Mouse (Mus musculus): ENCODE results near the gene Bcl2l12.

Gene Bcl2l12

DNA sequence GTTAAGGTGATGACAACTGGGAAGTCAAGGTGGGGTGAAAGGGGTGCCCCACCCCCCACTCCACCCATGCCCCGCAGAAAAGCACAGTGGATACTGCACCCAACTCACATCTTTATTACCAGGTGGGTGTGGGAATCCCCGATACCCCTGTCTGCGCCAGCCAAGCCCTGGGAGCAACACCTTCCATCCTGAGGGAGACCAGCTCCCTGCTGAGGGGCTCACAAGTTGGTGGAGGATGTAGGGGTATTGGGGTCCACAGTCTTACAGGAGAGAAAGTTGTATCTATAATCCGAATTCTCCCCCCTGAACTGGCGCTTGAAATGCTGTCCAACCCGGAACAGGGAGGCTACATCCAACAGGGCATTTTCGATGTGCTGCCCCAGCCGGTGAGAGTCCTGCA lies 39.2 kb downstream of the Bcl2l12 start:
- WGBS, result 84% methylated on average over 8 of the region's 8 CpGs

GRCm38 (mm10) chr7:44958208-44958607 lies 40.3 kb downstream of the Bcl2l12 start:
- WGBS, result 49% methylated on average over 7 of the region's 7 CpGs

DNA sequence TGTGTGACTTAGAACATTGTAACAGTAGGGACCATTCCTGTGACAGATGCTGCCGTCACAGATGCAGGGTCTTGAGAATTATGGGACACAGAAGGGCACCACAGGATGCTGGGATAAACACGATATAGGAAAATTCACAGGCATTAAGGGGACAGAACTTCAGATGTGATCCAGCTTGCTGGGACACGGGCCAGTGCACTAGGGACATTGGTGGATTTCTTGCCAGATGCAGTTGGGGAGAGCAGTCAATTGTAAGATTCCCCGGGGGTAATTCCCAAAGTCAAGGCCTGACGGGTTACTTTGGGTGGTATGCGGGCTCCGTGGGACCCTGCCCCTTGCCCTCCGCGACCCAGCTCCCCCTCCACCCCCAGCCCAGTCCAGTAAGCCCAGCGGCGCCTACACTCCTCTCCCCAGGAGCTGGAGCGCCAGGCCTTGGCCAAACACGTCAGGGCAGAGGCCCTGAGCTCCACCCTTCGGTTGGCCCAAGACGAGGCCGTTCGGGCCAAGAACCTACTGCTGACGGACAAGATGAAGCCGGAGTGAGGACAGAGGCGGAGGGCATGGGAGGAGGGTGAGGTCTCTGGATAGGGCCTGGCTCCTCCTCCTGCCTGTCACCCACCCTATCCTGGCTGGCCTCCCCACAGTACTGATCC lies 41.2 kb downstream of the Bcl2l12 start:
- WGBS, result 77% methylated on average over 20 of the region's 20 CpGs

DNA sequence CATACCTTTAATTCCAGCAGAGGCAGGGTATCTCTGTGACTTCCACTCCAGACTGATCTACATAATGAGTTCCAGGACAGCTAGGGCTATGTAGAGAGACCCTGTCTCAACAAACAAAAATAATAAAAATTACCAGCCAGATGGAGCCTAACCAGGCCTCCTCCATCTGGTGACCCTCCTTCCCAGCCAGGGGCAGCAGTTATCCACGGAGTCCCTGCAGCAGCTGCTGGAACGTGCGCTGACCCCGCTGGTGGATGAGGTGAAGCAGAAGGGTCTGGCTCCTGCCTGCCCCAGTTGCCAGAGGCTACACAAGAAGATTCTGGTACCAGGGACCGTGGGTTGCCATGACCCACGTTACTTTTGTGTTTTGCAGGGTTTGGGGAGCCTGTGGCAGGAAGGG lies 42.2 kb downstream of the Bcl2l12 start:
- WGBS, result 77% methylated on average over 6 of the region's 6 CpGs

- 35% methylated on average over 5 of the region's 5 CpGs for WGBS
Measured at GRCm38 (mm10) chr7:44955628-44956027, 42.9 kb downstream of the Bcl2l12 start.

- 75% methylated on average over 12 of the region's 12 CpGs for whole genome bisulfite sequencing
Measured at GRCm38 (mm10) chr7:44954091-44954885, 44.2 kb downstream of the Bcl2l12 start.

DNA sequence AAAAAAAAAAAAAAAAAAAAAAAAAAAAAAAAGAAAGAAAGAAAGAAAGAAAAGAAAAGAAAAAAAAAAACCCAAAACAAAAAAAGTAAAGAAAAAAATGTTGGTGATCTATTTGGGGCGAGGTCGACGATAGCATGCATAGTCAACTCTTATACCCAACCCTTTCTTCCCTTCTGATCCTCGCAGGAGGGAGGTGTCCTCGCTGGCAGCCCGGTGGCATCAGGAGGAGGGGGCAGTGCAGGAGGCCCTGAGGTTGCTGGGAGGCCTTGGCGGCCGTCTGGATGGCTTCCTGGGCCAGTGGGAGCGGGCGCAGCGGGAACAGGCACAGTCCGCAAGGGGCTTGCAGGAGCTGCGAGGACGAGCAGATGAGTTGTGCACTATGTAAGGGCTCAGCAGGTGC lies 45.0 kb downstream of the Bcl2l12 start:
- 71% methylated on average over 14 of the region's 14 CpGs for WGBS

- WGBS, result 7% methylated on average over 24 of the region's 24 CpGs
Measured at GRCm38 (mm10) chr7:44952611-44953306, 45.8 kb downstream of the Bcl2l12 start.

DNA sequence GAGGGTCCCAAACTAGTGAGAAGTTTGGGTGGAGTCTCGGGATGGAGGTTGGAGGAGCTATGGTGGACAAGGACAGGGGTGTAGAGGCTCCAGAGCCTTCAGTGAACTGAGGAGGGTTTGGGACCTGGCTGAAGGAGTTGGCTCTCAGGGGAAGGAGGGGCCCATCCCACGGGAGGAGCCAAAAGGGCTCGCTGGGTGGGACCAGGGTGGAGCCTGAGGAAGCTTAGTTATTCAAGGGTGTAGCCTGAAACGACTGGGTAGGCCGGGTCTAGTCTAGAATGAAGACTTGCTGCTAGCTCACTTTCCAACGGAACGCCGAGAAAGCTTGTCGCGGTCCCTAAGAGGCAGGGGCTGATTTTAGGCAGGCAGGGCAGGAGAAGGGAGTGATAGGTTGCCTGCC lies 46.6 kb downstream of the Bcl2l12 start:
- 11% methylated on average over 10 of the region's 10 CpGs for WGBS

DNA sequence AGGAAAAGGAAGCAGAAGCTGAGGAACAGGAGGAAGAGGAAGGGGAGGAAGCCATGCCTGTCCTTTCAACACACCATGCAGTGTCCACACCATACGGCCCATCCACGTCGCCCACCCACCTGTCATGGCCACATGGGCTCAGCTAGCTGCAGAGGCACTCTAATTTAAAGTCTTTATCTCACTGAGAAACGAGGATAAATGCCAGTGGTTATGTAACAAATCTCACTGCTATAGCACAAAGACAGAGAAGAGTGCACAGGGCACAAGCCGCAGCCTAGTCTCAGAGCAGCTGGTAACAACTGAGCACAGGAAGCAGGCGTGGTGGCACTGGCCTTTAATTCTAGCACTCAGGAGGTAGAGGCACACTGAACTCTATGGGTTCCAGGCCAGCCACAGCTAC lies 48.6 kb downstream of the Bcl2l12 start:
- WGBS, result 34% methylated on average over 6 of the region's 6 CpGs

- 80% methylated on average over 7 of the region's 7 CpGs for WGBS
Measured at GRCm38 (mm10) chr7:44942904-44943303, 55.6 kb downstream of the Bcl2l12 start, which contains the start of gene Tsks. Gene Tsks (plus strand): TSS chr7:44943204.

All from cerebral cortex, adult 2 months (tissue).